In genomic region chr4:149445868-149446267, GRCm38 (mm10) we compare ENCODE assay signal across 10 mouse cellular contexts. TPM values are rescaled to one million over a fixed set of nuclear protein-coding genes. Genes with fewer than 3 reads are reported as not detected.
A peak's percentile ranks its signal among the peaks of the same experiment; 100 is the strongest.
DNase-seq lines count a peak whose midpoint lies in the region; ATAC-seq and TF ChIP-seq lines count a peak whose summit lies in the region.
"Had no signal": no experiment of that assay in that cellular context is flagged by ENCODE, and none has a peak within 500 bp of the region (broad histone marks: within the 10 kb centered on the region; RNA-seq: fewer than 3 reads in every experiment).

No protein-coding gene starts in this region.

- H3K36me3 ChIP-seq in G1E (replicated peaks), result no peaks in the 10 kb centered on the region
- no peaks in the 10 kb centered on the region for H3K36me3 ChIP-seq in macrophage (ENCODE audit: inconsistent target)

- H3K4me1 ChIP-seq in G1E (ENCODE audit: insufficient read depth, low read depth, low read length), result peaks cover 40% of the 10 kb centered on the region

- H3K4me3 ChIP-seq in G1E (ENCODE audit: low read depth, low read length) (peak overlapping the region; percentile 6; the same call in 1 of the 2 replicates), macrophage (ENCODE audit: inconsistent target) (no peak overlapping the region)

- no peaks in the 10 kb centered on the region for H3K27me3 ChIP-seq in G1E (ENCODE audit: insufficient read depth, low read length)

- no peak for TF ChIP-seq CTCF in G1E (IDR thresholded peaks at IDR 0.05; ENCODE audit: low read depth, low read length)

- peak; percentile 36 to 65 for DNase-seq in adrenal gland, adult (ENCODE audit: inconsistent age in 2 of 2, low spot score in 1 of 2)
- no peak for DNase-seq in adrenal gland, adult 8-10 months
- DNase-seq in G1E (ENCODE audit: low spot score), result no peak
- peak; percentile 86 for DNase-seq in embryo, embryonic 11 days
- peak; percentile 37 for DNase-seq in heart, adult 8-10 months (ENCODE audit: low spot score)
- DNase-seq in kidney, postnatal 25 days, result peak; percentile 56 to 61
- peak; percentile 83 for DNase-seq in testis, postnatal 10 days (ENCODE audit: low spot score)

- H3K79me2 ChIP-seq in macrophage (ENCODE audit: inconsistent target), result no peaks in the 10 kb centered on the region

- peak overlapping the region; percentile 41 for H3K27ac ChIP-seq in macrophage

- no peaks in the 10 kb centered on the region for H3K9me3 ChIP-seq in G1E (replicated peaks)

- 15% methylated on average over 10 of the region's 11 CpGs for WGBS in macrophage (ENCODE audit: missing documents)

- no peak for ATAC-seq in G1E (ENCODE audit: extremely low read depth, insufficient number of reproducible peaks, low FRiP score, poor library complexity, severe bottlenecking)

RNA-seq across cellular contexts. Expression of gene Rbp7, which starts 8.9 kb away (rescaled TPM):
- total RNA-seq in adrenal gland, adult 8-10 months (2022), result 10 to 100 TPM in 1 of 4 experiments, 1 to 10 TPM in 3; 3.0 to 12.9 (median 7.2) TPM
- total RNA-seq in G1E (2014; fragmentation: Nextera tagmentation), result not detected in 2 replicates
- total RNA-seq in G1E (2017), result not detected in 2 replicates
- not detected in 2 replicates for polyA plus RNA-seq in G1E (2012)
- total RNA-seq in heart, adult 8-10 months (2022), result 10 to 100 TPM; 41.4 to 66.1 (median 52.8) TPM
- not detected for total RNA-seq in macrophage (2018; cell fraction: chromatin; rRNA removed)
- not detected for total RNA-seq in macrophage (2018; cell fraction: cytosol; rRNA removed)
- not detected for total RNA-seq in macrophage (2018; cell fraction: nucleus; rRNA removed)
- not detected in 3 replicates for polyA plus RNA-seq in macrophage (2018)
- polyA plus RNA-seq: C2C12 had no signal

RNA-seq across cellular contexts. Expression of gene Ube4b, which starts 19.3 kb away (rescaled TPM):
- total RNA-seq in adrenal gland, adult 8-10 months (2022), result 100 to 1,000 TPM in 1 of 4 experiments, 10 to 100 TPM in 3; 77.8 to 102 (median 91.0) TPM
- total RNA-seq in G1E (2014; fragmentation: Nextera tagmentation), result 111 and 118 TPM in 2 replicates
- 49.1 and 51.9 TPM in 2 replicates for total RNA-seq in G1E (2017)
- polyA plus RNA-seq in G1E (2012), result 336 and 346 TPM in 2 replicates
- total RNA-seq in heart, adult 8-10 months (2022), result 10 to 100 TPM; 40.6 to 46.8 (median 42.6) TPM
- 100 to 1,000 TPM in 19 of 26 experiments, 10 to 100 TPM in 7; 32.8 to 167 (median 111) TPM for total RNA-seq in macrophage (2018; cell fraction: chromatin; rRNA removed)
- 10 to 100 TPM; 37.3 to 80.5 (median 59.6) TPM for total RNA-seq in macrophage (2018; cell fraction: cytosol; rRNA removed)
- 100 to 1,000 TPM in 5 of 26 experiments, 10 to 100 TPM in 21; 31.7 to 132 (median 76.9) TPM for total RNA-seq in macrophage (2018; cell fraction: nucleus; rRNA removed)
- polyA plus RNA-seq in macrophage (2018), result 39.6 to 66.9 TPM (median 45.8 TPM) in 3 replicates

RNA-seq across cellular contexts. Expression of gene Tmem274, which starts 31.3 kb away (rescaled TPM):
- total RNA-seq in adrenal gland, adult 8-10 months (2022), result not detected
- total RNA-seq in G1E (2014; fragmentation: Nextera tagmentation), result not detected in 2 replicates
- total RNA-seq in G1E (2017), result not detected in 2 replicates
- not detected in 2 replicates for polyA plus RNA-seq in G1E (2012)
- total RNA-seq in heart, adult 8-10 months (2022), result not detected
- total RNA-seq in macrophage (2018; cell fraction: chromatin; rRNA removed), result not detected
- total RNA-seq in macrophage (2018; cell fraction: cytosol; rRNA removed), result not detected
- not detected for total RNA-seq in macrophage (2018; cell fraction: nucleus; rRNA removed)
- polyA plus RNA-seq in macrophage (2018), result not detected in 3 replicates
- polyA plus RNA-seq: C2C12; large intestine, adult 2 months had no signal

RNA-seq across cellular contexts. Expression of gene Nmnat1, which starts 39.1 kb away (rescaled TPM):
- total RNA-seq in adrenal gland, adult 8-10 months (2022), result 10 to 100 TPM; 14.8 to 19.5 (median 17.8) TPM
- total RNA-seq in G1E (2014; fragmentation: Nextera tagmentation) (6.3 and 10.8 TPM in 2 replicates), G1E (2017) (8.5 and 10.5 TPM in 2 replicates)
- polyA plus RNA-seq in G1E (2012) (1.3 and 2.0 TPM in 2 replicates), macrophage (2018) (7.8 to 9.7 TPM (median 8.5 TPM) in 3 replicates)
- 10 to 100 TPM; 35.1 to 36.8 (median 36.0) TPM for total RNA-seq in heart, adult 8-10 months (2022)
- total RNA-seq in macrophage (2018; cell fraction: chromatin; rRNA removed), result 10 to 100 TPM in 2 of 26 experiments, 1 to 10 TPM in 24; 3.4 to 13.4 (median 6.9) TPM
- 10 to 100 TPM in 8 of 26 experiments, 1 to 10 TPM in 18; 5.7 to 11.8 (median 9.3) TPM for total RNA-seq in macrophage (2018; cell fraction: cytosol; rRNA removed)
- total RNA-seq in macrophage (2018; cell fraction: nucleus; rRNA removed), result 1 to 10 TPM; 3.7 to 9.8 (median 6.0) TPM

RNA-seq across cellular contexts. Expression of gene Lzic, which starts 39.2 kb away (rescaled TPM):
- 10 to 100 TPM; 19.9 to 25.1 (median 24.1) TPM for total RNA-seq in adrenal gland, adult 8-10 months (2022)
- total RNA-seq in G1E (2014; fragmentation: Nextera tagmentation) (21.7 and 22.7 TPM in 2 replicates), G1E (2017) (50.7 and 54.8 TPM in 2 replicates)
- polyA plus RNA-seq in G1E (2012) (8.3 and 12.2 TPM in 2 replicates), macrophage (2018) (14.7 to 24.7 TPM (median 16.3 TPM) in 3 replicates)
- 10 to 100 TPM; 50.1 to 69.6 (median 57.6) TPM for total RNA-seq in heart, adult 8-10 months (2022)
- 10 to 100 TPM in 22 of 26 experiments, 1 to 10 TPM in 4; 4.2 to 39.3 (median 18.9) TPM for total RNA-seq in macrophage (2018; cell fraction: chromatin; rRNA removed)
- 10 to 100 TPM; 12.3 to 24.9 (median 20.6) TPM for total RNA-seq in macrophage (2018; cell fraction: cytosol; rRNA removed)
- 10 to 100 TPM in 20 of 26 experiments, 1 to 10 TPM in 6; 7.8 to 30.6 (median 13.4) TPM for total RNA-seq in macrophage (2018; cell fraction: nucleus; rRNA removed)

Comparison
In these comparisons a context has a peak if more than half of its experiments do, and no peak if none do; other contexts are left out.
1. DNase-seq: peak in adrenal gland, adult (2 of 2), embryo, embryonic 11 days (single experiment), heart, adult 8-10 months (single experiment), kidney, postnatal 25 days (2 of 2) and testis, postnatal 10 days (single experiment); none in adrenal gland, adult 8-10 months (single experiment) and G1E (single experiment).